Mouse (Mus musculus): ENCODE measurements around the gene Pde9a.
"Not testable (repeated sequence)": the region's sequence is repeated elsewhere in the genome, so short reads cannot be mapped to it uniquely, and the experiment has no call there.

Pde9a gene

DNA sequence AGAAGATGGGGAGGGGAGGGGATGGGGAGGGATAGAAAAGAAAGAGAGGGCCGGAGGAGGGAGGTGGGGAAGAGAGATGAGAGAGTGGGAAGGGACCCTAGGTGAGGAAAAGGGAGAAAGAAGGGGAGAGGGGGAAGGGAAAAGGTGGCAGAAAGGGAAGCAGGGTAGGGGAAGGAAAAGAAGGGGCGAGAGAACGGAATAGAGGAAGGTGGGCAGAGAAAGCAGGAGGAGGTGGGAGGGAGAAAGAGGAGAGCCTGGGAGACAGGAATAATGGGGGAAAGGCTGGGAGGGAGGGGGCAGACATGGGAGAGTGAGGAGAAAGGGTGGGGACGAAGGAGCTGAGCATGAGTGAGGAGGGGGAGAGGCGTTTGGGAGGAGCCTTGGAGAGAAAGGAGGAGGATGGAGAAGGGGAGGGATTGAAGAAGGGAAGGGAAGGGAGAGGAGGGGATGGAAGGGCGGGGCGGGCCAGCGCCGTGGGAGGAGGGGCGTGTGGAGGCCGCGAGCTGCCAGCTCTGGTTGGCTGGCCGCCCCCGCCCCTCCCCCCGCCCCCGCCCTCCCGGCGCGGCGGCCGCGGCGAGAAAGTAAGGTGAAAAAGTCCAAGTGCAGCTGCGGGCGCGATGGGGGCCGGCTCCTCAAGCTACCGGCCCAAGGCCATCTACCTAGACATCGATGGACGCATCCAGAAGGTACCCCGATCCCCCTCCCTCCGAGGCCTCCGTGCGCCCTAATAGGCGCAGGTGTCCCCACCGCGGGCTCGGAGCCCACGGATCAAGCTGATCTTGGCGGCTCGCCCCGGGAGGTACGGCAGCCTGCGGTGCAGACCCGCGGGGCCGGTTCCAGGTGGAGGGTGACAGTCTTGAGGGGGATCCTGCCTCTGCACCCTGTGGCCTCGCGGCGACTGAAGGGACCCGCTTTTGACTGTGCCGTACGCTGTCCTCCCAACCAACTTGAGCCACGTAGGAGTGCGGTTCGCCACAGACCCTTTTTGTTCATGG lies at the start of gene Pde9a:
Pde9a (plus strand) TSS at position 540 of the 995 bp plus-strand sequence.
- no peak for DNase-seq (ENCODE audit: low read depth in 2 of 2, low spot score in 2 of 2)

GRCm38 (mm10) chr17:31339769-31340168 lies 46.2 kb upstream of the Pde9a start:
- DNase-seq (ENCODE audit: low read depth in 2 of 2, low spot score in 2 of 2), result no peak

DNA sequence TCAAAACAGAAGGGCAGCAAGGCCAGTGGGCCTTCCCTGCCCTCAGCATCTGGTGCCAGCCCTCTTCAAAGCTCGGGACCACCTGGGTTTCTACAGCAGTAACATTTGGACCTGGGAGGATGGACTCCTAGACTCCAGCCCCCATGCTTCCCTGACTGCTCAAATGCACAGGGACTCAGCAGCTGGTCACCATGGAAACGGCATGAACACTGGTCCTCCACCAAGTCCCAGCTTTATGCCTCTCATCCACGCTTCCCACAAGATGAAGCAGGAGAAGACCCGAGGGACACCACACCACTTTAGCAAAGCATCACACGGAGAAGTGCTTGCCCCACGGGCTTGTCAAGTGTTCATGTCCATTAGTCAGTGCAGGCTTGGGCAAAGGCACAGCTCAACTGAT lies 43.8 kb upstream of the Pde9a start:
- DNase-seq (ENCODE audit: low read depth in 2 of 2, low spot score in 2 of 2), result no peak

- DNase-seq (ENCODE audit: low read depth in 2 of 2, low spot score in 2 of 2), result peak; percentile 82 to 85
These were observed 41.7 kb upstream of the Pde9a start for GRCm38 (mm10) chr17:31344172-31344801.

- DNase-seq (ENCODE audit: low read depth in 2 of 2, low spot score in 2 of 2), result no peak
These were observed 41.2 kb upstream of the Pde9a start for GRCm38 (mm10) chr17:31344816-31345215.

DNA sequence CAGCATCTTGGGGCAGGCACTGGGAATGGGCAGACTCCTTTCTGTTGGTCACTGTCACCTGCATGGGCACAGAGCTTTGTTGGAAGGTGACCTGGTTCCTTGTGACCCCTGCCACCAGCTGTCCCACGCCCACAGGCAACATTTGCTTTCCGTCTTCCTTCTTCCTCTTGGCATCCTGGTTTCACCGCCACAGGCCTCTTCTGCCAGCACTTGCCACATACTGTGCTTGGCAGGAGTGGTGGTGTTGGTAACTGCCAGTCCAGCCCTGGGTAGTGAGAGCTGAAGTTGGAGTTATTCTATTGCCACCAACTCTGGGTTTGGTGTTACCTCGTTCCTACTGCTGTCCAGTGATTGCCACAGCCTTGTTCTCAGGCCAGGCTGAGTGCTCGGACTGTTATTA lies 37.9 kb upstream of the Pde9a start:
- DNase-seq (ENCODE audit: low read depth in 2 of 2, low spot score in 2 of 2), result no peak

DNA sequence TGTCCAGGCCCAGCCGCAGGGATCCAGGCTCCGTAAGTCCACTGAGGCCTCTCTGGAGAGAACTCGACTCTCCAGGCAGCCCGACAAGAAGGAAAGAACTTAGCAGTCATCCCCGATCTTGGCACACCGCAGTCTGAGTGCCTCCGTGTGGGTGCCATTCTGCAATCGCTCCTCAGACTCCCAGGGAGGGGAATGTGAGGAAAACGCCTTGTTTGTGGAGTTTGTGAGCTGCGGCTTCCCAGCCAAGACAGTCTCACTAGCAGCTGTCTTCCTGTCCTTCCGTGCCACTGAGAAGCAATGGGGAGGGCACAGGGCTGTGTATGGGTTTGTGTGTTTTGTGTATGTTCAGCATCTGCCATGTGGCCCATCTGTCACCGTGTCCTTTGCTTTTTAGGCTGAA lies 36.6 kb upstream of the Pde9a start:
- no peak for DNase-seq (ENCODE audit: low read depth in 2 of 2, low spot score in 2 of 2)

- no peak for DNase-seq (ENCODE audit: low read depth in 2 of 2, low spot score in 2 of 2)
These were observed 34.0 kb upstream of the Pde9a start for GRCm38 (mm10) chr17:31351984-31352383.

DNA sequence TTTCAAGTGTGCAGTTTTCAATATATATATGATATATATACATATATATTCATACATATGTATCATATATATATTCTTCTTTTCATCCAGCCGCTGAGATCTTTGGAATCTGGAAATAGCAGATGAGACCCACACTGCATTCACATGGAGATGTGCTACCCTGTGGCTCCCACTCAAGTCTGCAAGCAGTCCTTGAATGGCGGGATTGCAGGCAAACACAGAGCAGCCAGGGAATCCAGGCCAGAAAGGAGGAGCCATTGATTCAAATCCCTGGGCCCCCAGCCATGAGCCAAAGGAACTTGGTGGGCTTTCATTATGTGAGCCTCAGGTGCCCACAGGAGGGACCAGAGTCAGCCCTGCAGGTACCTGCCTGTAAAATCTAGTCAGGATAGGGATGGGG lies 32.8 kb upstream of the Pde9a start:
- no peak for DNase-seq (ENCODE audit: low read depth in 2 of 2, low spot score in 2 of 2)

- DNase-seq (ENCODE audit: low read depth in 2 of 2, low spot score in 2 of 2), result not testable (repeated sequence)
These were observed 31.3 kb upstream of the Pde9a start for GRCm38 (mm10) chr17:31354684-31355083.

GRCm38 (mm10) chr17:31355792-31356502 lies 30.1 kb upstream of the Pde9a start:
- DNase-seq (ENCODE audit: low read depth in 2 of 2, low spot score in 2 of 2), result no peak

- no peak for DNase-seq (ENCODE audit: low read depth in 2 of 2, low spot score in 2 of 2)
These were observed 25.4 kb upstream of the Pde9a start for GRCm38 (mm10) chr17:31360582-31360981.

GRCm38 (mm10) chr17:31365586-31366166 lies 20.3 kb upstream of the Pde9a start:
- no peak for DNase-seq (ENCODE audit: low read depth in 2 of 2, low spot score in 2 of 2)

DNA sequence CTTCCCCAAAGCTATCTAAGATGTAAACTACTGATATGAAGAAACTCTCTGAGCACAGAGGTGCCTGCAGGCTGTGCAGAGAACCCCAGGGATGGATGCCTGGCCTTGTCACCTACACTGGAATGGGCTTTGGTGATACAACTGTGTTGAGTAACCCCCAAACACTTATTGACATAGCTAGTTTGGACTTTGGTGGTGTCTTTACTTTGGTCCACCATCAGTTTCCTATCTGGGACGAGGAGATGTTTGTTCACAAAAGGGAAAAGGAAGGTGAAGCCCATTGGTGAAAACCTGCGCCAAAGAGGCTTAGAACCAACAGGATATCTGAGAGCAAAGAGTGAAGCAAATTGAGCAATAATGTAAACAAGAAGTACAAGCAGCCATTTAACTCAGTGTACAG lies 15.8 kb upstream of the Pde9a start:
- DNase-seq (ENCODE audit: low read depth in 2 of 2, low spot score in 2 of 2), result no peak

DNA sequence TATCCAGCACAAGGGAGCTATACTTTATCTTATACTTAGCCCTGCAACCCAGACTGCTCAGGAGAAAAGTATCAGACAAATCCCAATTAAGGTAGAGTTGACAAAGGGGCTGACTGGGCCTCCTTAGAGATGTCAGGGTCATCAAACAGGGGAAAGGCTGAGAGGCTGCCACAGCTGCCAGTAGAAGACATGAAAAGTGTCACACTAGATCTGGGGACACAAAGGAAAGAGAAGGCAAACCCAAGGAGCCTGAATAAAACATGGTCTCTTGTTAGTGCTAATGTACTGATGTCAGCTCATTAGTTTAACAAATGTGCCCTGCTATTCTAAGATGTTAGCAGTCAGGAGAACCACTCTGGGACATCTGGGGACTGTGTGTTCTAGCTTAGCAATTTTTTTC lies 15.1 kb upstream of the Pde9a start:
- DNase-seq (ENCODE audit: low read depth in 2 of 2, low spot score in 2 of 2), result no peak

DNA sequence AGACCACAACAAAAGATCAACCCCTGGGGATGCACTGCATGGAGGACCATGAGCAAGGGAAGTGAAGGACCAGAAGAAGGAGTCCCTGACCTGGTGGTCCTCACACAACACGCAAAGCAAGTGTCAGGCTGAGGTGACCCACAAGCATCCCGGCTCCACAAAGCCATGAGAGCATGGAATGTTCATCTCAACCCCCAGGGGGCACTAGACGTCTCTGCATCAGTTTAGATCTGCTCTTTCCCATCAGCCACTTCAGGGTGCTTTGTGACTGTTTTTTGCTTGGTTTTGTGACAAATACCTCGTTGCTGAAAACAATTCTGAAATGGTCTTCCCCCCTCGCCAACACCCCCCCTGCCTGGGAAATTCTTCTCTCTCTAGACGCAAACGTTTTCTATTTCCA lies 8.0 kb upstream of the Pde9a start:
- DNase-seq (ENCODE audit: low read depth in 2 of 2, low spot score in 2 of 2), result peak; percentile 31 to 58

- DNase-seq (ENCODE audit: low read depth in 2 of 2, low spot score in 2 of 2), result no peak
These were observed 7.6 kb upstream of the Pde9a start for GRCm38 (mm10) chr17:31378361-31378761.

- DNase-seq (ENCODE audit: low read depth in 2 of 2, low spot score in 2 of 2), result no peak
These were observed 6.9 kb upstream of the Pde9a start for GRCm38 (mm10) chr17:31379086-31379485.

GRCm38 (mm10) chr17:31379863-31380262 lies 6.1 kb upstream of the Pde9a start:
- DNase-seq (ENCODE audit: low read depth in 2 of 2, low spot score in 2 of 2), result no peak

DNA sequence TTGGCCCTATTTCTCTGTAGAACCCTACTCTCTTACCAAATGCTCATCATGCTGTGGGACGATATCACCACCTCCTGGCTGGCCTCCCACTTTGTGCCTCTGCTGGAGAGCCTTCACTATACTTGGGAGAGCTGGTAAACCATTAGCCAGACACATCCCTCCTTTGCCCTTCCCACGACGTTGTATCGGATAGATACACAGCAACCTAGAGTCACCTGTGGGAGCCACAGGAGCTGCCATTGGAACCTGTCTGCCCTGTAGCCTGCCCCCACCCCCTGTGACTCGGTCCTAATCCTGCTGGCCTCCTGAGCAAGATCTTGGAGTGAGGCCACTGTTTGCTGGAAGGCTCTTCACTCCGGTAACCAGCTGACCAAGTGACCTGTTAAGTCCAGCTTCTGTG lies 2.7 kb upstream of the Pde9a start:
- no peak for DNase-seq (ENCODE audit: low read depth in 2 of 2, low spot score in 2 of 2)

- DNase-seq (ENCODE audit: low read depth in 2 of 2, low spot score in 2 of 2), result no peak
These were observed 912 bp upstream of the Pde9a start for GRCm38 (mm10) chr17:31384968-31385627.

Data from CD8-positive naive resting alpha-beta T cell, adult 2 months (primary cell).